Mouse (Mus musculus): Measurements from ENCODE around the gene Fam198b.

Fam198b gene

GRCm38 (mm10) chr3:79885686-79886356 lies 1.5 kb downstream of the Fam198b start:
- no peak for DNase-seq (ENCODE audit: low spot score in 2 of 2)

- no peak for DNase-seq (ENCODE audit: low spot score in 2 of 2)
Observed at GRCm38 (mm10) chr3:79886357-79887091, 2.2 kb downstream of the Fam198b start.

GRCm38 (mm10) chr3:79887161-79887855 lies 3.0 kb downstream of the Fam198b start:
- no peak for DNase-seq (ENCODE audit: low spot score in 2 of 2)

- no peak for DNase-seq (ENCODE audit: low spot score in 2 of 2)
Observed at GRCm38 (mm10) chr3:79887966-79888365, 3.6 kb downstream of the Fam198b start.

GRCm38 (mm10) chr3:79897534-79898370 lies 13.4 kb downstream of the Fam198b start:
- no peak for DNase-seq (ENCODE audit: low spot score in 2 of 2)

GRCm38 (mm10) chr3:79898514-79898913 lies 14.2 kb downstream of the Fam198b start:
- no peak for DNase-seq (ENCODE audit: low spot score in 2 of 2)

- no peak for DNase-seq (ENCODE audit: low spot score in 2 of 2)
Observed at GRCm38 (mm10) chr3:79899906-79900305, 15.6 kb downstream of the Fam198b start.

- no peak for DNase-seq (ENCODE audit: low spot score in 2 of 2)
Observed at GRCm38 (mm10) chr3:79900502-79900901, 16.2 kb downstream of the Fam198b start.

GRCm38 (mm10) chr3:79901321-79901720 lies 17.0 kb downstream of the Fam198b start:
- DNase-seq (ENCODE audit: low spot score in 2 of 2): no peak

GRCm38 (mm10) chr3:79901734-79902133 lies 17.4 kb downstream of the Fam198b start:
- no peak for DNase-seq (ENCODE audit: low spot score in 2 of 2)

GRCm38 (mm10) chr3:79903803-79904202 lies 19.5 kb downstream of the Fam198b start:
- DNase-seq (ENCODE audit: low spot score in 2 of 2): no peak

- no peak for DNase-seq (ENCODE audit: low spot score in 2 of 2)
Observed at GRCm38 (mm10) chr3:79904238-79904757, 20.0 kb downstream of the Fam198b start.

GRCm38 (mm10) chr3:79905397-79905796 lies 21.1 kb downstream of the Fam198b start:
- no peak for DNase-seq (ENCODE audit: low spot score in 2 of 2)

GRCm38 (mm10) chr3:79906250-79907045 lies 22.1 kb downstream of the Fam198b start:
- DNase-seq (ENCODE audit: low spot score in 2 of 2): no peak

- no peak for DNase-seq (ENCODE audit: low spot score in 2 of 2)
Observed at GRCm38 (mm10) chr3:79907223-79907622, 22.9 kb downstream of the Fam198b start.

GRCm38 (mm10) chr3:79910375-79911141 lies 26.2 kb downstream of the Fam198b start:
- no peak for DNase-seq (ENCODE audit: low spot score in 2 of 2)

- no peak for DNase-seq (ENCODE audit: low spot score in 2 of 2)
Observed at GRCm38 (mm10) chr3:79911166-79911565, 26.8 kb downstream of the Fam198b start.

- no peak for DNase-seq (ENCODE audit: low spot score in 2 of 2)
Observed at GRCm38 (mm10) chr3:79914012-79914411, 29.7 kb downstream of the Fam198b start.

- no peak for DNase-seq (ENCODE audit: low spot score in 2 of 2)
Observed at GRCm38 (mm10) chr3:79916185-79916584, 31.9 kb downstream of the Fam198b start.

- no peak for DNase-seq (ENCODE audit: low spot score in 2 of 2)
Observed at GRCm38 (mm10) chr3:79918761-79919160, 34.4 kb downstream of the Fam198b start.

Data from right cerebral cortex, postnatal 36 days (tissue).